Mouse (Mus musculus) cortical plate, adult 2 months (tissue): Measurements from ENCODE around the gene Slc9a5. TPM values are rescaled to one million over a fixed set of nuclear protein-coding genes. Genes with fewer than 3 reads are reported as not detected.
A peak's percentile ranks its signal among the peaks of the same experiment; 100 is the strongest.

ENCODE experiments used
- H3K27ac ChIP-seq: fragments of 200-500 bp; 2 replicates; pipeline ENCODE4 v1.5.1; 2012; ENCODE audit warnings: low read length, control low read depth, inconsistent platforms; ENCODE audit not compliant: insufficient read depth
- H3K4me1 ChIP-seq: fragments of 200-500 bp; 2 replicates; pipeline ENCODE4 v1.6.1; 2011; ENCODE audit warnings: low read length; ENCODE audit not compliant: control insufficient read depth, insufficient read depth
- H3K4me3 ChIP-seq: fragments of 200-500 bp; 2 replicates; pipeline ENCODE4 v1.5.1; 2011; ENCODE audit warnings: mild to moderate bottlenecking, low read length, control low read depth; ENCODE audit not compliant: insufficient read depth
- CTCF ChIP-seq: fragments of 200-500 bp; IDR thresholded peaks from 2 replicates; pipeline ENCODE4 v1.5.1; 2011; ENCODE audit warnings: mild to moderate bottlenecking, control low read depth, low read length; ENCODE audit not compliant: insufficient read depth; ENCODE audit errors: extremely low read depth
- POLR2A ChIP-seq: fragments of 200-500 bp; IDR thresholded peaks from 2 replicates; pipeline ENCODE4 v1.6.1; 2011; ENCODE audit warnings: mild to moderate bottlenecking, low read length, control low read depth; ENCODE audit not compliant: insufficient read depth; ENCODE audit errors: extremely low read depth
- polyA plus RNA-seq: library from polyadenylated mRNA; depleted of rRNA; stranded (reverse); fragments of >200 nt; gene quantifications from 2 replicates; pipeline ENCODE4 v1.2.3, GENCODE M21; 2012; rRNA removed

Slc9a5 gene
- polyA plus RNA-seq, 1 experiment: 33.7 TPM

DNA sequence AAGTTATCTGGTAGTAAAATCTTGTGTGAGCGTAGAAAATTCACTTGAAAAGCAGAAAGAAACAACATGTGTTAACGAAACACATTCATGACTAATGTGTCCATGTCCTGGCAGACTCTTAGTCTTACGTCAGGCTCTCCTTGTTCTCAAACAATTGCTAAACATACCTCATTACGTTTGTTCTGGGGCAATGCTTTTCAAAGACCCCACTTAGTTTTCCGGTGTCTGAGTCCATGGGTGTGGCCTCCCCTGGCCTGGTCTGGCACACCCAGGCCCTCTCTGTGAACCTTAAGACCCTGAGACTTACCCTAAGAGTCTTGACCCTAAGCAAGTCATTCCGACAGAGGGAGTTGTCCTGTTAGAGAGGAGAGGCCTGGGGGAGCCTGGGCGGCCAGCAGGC is 45.3 kb downstream of the Slc9a5 start:
- Histone ChIP-seq H3K4me1 (no peaks in the 10 kb centered on the region; the same call in 1 of the 2 replicates), H3K27ac (no peak overlapping the region), H3K4me3 (no peak overlapping the region)
- TF ChIP-seq CTCF: no peak
- TF ChIP-seq POLR2A: no peak

DNA sequence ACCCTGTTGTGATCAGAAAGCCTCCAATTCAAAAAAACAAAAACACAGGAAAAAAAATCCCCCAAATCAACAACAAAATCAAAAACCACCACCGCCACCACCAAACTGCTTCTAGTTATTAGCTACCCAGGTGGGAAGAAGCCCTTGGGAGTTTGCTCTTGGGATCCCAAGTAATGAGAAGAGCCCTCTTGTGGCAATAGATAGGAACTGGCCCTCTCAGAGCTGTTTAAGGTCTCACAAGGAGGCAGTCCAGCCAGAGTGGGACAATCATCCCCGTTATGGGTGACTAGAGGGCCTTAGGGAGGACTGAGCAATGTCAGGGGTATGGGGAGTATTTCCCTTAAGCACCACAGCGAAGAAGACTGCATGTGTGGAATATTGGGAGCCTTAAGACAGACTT is 49.1 kb downstream of the Slc9a5 start:
- H3K4me1 ChIP-seq: no peaks in the 10 kb centered on the region; the same call in 1 of the 2 replicates
- H3K27ac ChIP-seq: no peak overlapping the region
- no peak for TF ChIP-seq POLR2A
- TF ChIP-seq CTCF: peak; percentile 54
- no peak overlapping the region for H3K4me3 ChIP-seq

DNA sequence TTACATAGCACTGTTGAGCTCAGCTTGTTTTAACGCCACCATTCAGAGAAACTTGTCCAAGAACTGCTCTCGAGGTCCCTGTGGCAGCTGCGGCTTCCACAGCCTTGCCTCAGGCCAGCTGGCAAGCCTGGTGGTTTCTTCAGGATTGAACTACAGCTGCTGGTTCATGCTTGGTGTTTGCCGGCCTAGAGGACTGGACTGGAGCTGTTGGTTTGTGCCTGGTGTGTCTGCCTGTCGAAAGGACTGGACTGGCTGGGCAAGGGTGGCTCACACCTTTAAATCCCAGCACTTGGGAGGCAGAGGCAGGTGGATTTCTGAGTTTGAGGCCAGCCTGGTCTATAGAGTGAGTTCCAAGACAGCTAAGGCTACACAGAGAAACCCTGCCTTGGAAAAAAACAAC is 51.4 kb downstream of the Slc9a5 start:
- Histone ChIP-seq H3K4me1 (no peaks in the 10 kb centered on the region; the same call in 1 of the 2 replicates), H3K4me3 (no peak overlapping the region), H3K27ac (no peak overlapping the region)
- TF ChIP-seq POLR2A: no peak
- no peak for TF ChIP-seq CTCF

DNA sequence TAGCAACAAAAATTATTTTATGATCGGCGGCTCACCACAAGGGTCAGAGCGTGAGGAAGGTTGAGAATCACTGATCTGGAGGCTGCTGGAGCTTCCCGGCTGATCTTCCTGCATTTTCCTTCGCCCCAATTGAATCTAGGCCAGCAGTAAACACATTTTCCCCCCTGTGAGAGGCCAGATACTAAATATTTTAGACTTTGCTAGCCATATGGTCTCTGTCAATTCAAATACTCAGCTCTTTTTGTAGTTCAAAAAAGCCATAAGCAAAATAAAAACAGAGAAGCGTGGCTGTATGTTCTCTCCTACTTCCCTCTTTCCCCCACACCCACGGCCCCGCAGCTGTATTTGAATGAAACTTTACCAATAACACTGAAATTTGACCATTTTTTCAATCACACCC is 54.8 kb downstream of the Slc9a5 start:
- Histone ChIP-seq H3K4me1 (no peaks in the 10 kb centered on the region; the same call in 1 of the 2 replicates), H3K4me3 (no peak overlapping the region), H3K27ac (no peak overlapping the region)
- no peak for TF ChIP-seq CTCF
- TF ChIP-seq POLR2A: no peak

DNA sequence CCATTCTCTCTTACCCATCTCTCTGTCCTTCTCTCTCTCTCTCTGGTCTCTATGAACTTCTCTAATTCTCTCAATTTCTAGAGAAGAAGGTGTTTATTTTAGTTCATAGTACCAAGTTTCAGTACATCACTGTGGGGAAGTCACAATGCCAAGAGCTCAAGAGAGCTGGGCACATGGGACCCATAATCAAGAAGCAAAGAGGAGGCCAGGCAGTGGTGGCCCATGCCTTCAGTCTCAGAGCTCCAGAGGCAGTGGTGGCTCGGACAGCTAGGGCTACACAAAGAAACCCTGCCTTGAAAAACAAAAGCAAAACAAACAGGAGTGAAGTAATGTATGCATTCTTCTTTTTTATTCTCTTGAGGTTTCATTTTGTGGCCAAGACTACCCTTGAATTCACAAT is 55.9 kb downstream of the Slc9a5 start:
- no peak overlapping the region for H3K27ac ChIP-seq
- no peaks in the 10 kb centered on the region; the same call in 1 of the 2 replicates for H3K4me1 ChIP-seq
- TF ChIP-seq CTCF (no peak), POLR2A (no peak)
- H3K4me3 ChIP-seq: no peak overlapping the region

DNA sequence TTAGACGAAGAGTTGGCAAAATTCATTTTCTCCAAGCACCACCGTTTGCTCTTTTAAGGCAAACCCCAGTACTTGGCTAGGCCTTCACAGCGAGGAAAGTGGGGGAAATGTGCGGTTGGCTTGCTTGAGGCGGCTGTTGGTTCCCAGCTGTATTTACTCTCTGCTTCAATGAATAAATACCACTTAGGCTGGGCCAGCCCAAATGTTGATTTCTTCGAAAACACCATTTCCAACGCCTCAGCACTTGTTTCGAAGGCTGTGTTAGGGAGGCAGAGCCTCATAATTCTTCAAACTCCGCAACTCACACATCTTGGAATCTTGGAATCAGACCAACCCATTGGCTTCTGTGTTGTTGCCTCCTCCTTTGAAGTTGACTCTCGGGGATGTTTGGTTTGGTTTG is 57.8 kb downstream of the Slc9a5 start:
- Histone ChIP-seq H3K4me3 (no peak overlapping the region), H3K4me1 (no peaks in the 10 kb centered on the region; the same call in 1 of the 2 replicates), H3K27ac (no peak overlapping the region)
- TF ChIP-seq CTCF (no peak), POLR2A (no peak)

DNA sequence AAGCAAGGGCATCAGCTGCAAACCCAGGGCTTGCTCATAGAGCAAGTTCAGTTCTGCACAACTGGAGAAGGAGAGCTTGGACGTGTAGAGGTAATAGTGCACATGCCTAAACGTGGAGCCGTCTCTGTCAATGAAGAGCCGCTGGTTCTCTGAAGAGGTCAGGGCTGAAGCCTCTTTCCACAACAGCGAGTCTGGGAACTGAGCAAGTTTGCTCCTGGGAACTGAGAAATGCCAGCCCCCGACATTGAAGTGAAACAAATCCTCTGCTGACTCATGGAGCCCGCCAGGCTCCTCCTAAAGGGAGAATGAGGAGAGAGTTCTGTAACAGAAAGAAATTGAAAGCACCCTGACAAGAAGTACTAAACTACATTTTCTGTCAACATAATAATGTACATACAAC is 59.7 kb downstream of the Slc9a5 start:
- Histone ChIP-seq H3K4me3 (no peak overlapping the region), H3K27ac (no peak overlapping the region), H3K4me1 (no peaks in the 10 kb centered on the region; the same call in 1 of the 2 replicates)
- TF ChIP-seq POLR2A (no peak), CTCF (no peak)

DNA sequence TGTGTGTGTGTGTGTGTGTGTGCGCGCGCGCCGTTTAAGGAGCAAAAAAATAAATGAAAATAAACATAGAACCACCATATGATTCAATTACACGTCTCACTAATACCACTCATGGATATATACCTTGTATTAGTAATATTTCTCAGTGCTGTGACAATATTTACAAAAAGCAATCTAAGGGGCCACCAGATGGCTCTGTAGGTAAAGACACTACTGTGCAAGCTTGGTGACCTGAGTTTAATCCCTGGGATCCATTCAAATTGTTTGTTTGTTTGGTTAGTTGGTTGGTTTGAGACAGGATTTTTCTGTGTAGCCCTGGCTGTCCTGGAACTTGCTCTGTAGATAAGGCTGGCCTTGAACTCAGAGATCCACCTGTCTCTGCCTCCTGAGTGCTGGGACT is 61.3 kb downstream of the Slc9a5 start:
- no peak for TF ChIP-seq CTCF
- no peak for TF ChIP-seq POLR2A
- H3K4me3 ChIP-seq: no peak overlapping the region
- H3K27ac ChIP-seq: no peak overlapping the region
- H3K4me1 ChIP-seq: no peaks in the 10 kb centered on the region; the same call in 1 of the 2 replicates

DNA sequence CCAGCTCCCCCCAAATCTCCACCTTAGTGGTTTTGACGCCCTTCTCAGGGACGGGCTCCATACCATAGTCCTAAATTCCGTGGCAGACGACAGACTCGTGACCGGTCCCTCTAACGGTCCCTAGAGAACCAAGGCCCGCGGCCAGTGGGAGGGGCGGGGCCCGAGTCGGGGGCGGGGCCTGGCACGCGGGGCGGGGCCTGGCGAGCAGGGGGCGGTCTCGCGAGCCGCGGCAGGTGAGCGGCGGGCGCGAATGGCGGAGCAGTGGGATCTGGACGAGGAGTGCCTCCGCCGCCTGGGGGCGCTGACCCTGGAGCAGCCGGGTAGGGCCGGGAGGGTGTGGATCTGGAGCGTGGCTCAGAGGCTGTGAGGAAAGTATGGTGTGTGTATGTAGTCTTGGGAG is 64.7 kb downstream of the Slc9a5 start, which contains the start of the genes Kctd19 and Lrrc36:
TSS of gene Kctd19 (minus strand) at position 112 of the 400 bp plus-strand sequence.
TSS of gene Lrrc36 (plus strand) at position 181 of the 400 bp plus-strand sequence.
- H3K4me3 ChIP-seq: no peak within 1 kb of the TSS
- H3K27ac ChIP-seq: no peak within 1 kb of the TSS
- TF ChIP-seq POLR2A: no peak
- TF ChIP-seq CTCF: no peak
- no peaks in the 10 kb centered on the region for H3K4me1 ChIP-seq

DNA sequence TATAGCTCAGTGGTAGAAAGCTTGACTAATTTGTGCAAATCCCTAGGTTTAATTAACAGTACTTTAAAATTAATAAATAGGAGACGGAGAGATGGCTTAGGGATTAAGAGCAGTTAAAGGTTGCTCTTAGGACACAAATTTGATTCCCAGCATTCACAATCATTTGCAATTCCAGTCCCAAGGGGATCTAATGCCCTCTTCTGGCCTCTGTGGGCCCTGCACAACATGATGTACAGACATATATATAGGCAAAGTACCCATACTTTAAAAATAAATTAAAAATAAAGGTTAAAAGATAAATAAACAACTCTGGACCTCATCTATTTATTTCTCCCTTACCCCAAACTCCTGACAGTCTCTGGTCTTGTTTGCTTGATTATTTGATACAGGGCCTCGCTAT is 70.3 kb downstream of the Slc9a5 start:
- Histone ChIP-seq H3K27ac (no peak overlapping the region), H3K4me1 (no peaks in the 10 kb centered on the region), H3K4me3 (no peak overlapping the region)
- TF ChIP-seq POLR2A (no peak), CTCF (no peak)

Other genes with a start within 250 kb of the Slc9a5 start
- gene Ces4a, start 217.0 kb upstream of the Slc9a5 start, polyA plus RNA-seq: not detected in 2 replicates
- gene Cbfb, start 178.2 kb upstream of the Slc9a5 start, polyA plus RNA-seq: 17.7 and 18.5 TPM in 2 replicates
- 39.4 and 39.5 TPM in 2 replicates for gene D230025D16Rik, start 123.7 kb upstream of the Slc9a5 start, polyA plus RNA-seq
- gene B3gnt9, start 93.7 kb upstream of the Slc9a5 start, polyA plus RNA-seq: 5.2 and 5.5 TPM in 2 replicates
- gene Tradd, start 84.2 kb upstream of the Slc9a5 start, polyA plus RNA-seq: 7.6 and 8.3 TPM in 2 replicates
- gene Fbxl8, start 84.2 kb upstream of the Slc9a5 start, polyA plus RNA-seq: 2.0 and 2.2 TPM in 2 replicates
- gene Hsf4, start 79.0 kb upstream of the Slc9a5 start, polyA plus RNA-seq: 25.1 and 29.2 TPM in 2 replicates
- gene Nol3, start 72.7 kb upstream of the Slc9a5 start, polyA plus RNA-seq: 14.3 and 15.5 TPM in 2 replicates
- 24.3 and 26.3 TPM in 2 replicates for gene 4931428F04Rik, start 59.0 kb upstream of the Slc9a5 start, polyA plus RNA-seq
- 1.4 and 1.9 TPM in 2 replicates for gene Exoc3l, start 52.7 kb upstream of the Slc9a5 start, polyA plus RNA-seq
- gene E2f4, start 51.2 kb upstream of the Slc9a5 start, polyA plus RNA-seq: 63.4 and 65.6 TPM in 2 replicates
- gene Elmo3, start 43.2 kb upstream of the Slc9a5 start, polyA plus RNA-seq: 2.4 and 2.9 TPM in 2 replicates
- gene Lrrc29, start 22.6 kb upstream of the Slc9a5 start, polyA plus RNA-seq: 3.7 and 4.3 TPM in 2 replicates
- 71.5 and 78.1 TPM in 2 replicates for gene Tmem208, start 22.5 kb upstream of the Slc9a5 start, polyA plus RNA-seq
- 3.4 and 3.5 TPM in 2 replicates for gene Fhod1, start 890 bp upstream of the Slc9a5 start, polyA plus RNA-seq
- 3.0 and 3.2 TPM in 2 replicates for gene Plekhg4, start 24.4 kb downstream of the Slc9a5 start, polyA plus RNA-seq
- not detected in 2 replicates for gene Kctd19, start 64.7 kb downstream of the Slc9a5 start, polyA plus RNA-seq
- gene Lrrc36, start 64.7 kb downstream of the Slc9a5 start, polyA plus RNA-seq: 0.64 and 0.94 TPM in 2 replicates
- 77.9 and 93.2 TPM in 2 replicates for gene Tppp3, start 122.7 kb downstream of the Slc9a5 start, polyA plus RNA-seq
- gene Zdhhc1, start 148.1 kb downstream of the Slc9a5 start, polyA plus RNA-seq: 63.6 and 66.2 TPM in 2 replicates
- not detected in 2 replicates for gene Hsd11b2, start 169.9 kb downstream of the Slc9a5 start, polyA plus RNA-seq
- 359 and 361 TPM in 2 replicates for gene Atp6v0d1, start 217.2 kb downstream of the Slc9a5 start, polyA plus RNA-seq